Mouse (Mus musculus): ENCODE measurements around the gene Tmem138.

DNA sequence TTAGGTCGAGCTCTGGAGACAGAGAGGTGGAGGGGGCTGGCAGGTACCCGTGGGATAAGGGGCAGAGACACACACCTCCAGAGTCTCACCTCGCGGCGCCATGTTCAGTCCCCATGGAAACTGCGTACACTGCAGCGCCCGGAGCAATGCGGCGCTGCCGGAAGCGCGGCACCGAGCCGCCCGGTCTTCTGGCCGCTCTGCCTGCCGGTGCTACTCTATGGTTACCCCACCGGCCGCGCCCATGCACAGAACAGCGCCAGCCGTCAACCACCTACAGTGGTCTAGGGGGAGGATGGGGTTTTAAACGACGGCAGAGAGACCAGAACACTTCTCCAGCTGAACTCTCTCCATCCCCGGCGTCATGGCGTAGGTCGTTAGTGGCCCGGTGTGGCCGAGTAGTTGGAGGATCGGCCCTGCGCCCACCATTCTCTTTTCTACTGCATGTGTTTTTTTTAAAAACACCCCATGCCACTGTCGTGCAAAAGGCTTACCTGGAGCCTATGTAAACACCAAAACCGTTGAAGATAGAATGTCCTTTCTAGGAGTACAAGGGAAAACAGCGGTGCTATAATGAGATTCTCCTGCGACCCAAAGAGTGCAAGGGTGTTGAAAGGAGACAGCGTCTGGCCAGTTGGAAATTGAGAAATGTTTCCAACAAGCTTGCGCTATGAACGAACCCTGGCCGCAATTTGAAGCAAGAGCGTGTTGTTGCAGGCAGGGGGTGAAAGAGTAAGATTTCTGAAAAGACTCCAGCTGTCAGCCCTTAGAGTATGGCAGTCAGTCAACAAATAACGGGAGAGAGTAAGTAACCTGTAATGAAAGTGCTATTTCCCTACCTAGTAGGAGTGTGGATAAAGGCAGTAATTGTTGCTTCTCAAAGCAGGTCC is 21.3 kb downstream of the Tmem138 start, which contains the start of gene Tmem216:
- TF ChIP-seq TAL1 (IDR thresholded peaks at IDR 0.05; ENCODE audit: low read length) (no peak), GATA1 (IDR thresholded peaks at IDR 0.05; ENCODE audit: low read length) (no peak)
